Mouse (Mus musculus) thymus, postnatal 10 days (tissue): ENCODE data around the gene Pik3r2.

Experiments used
- DNase-seq, 2 experiments: peaks; one replicate each; pipeline ENCODE4 v3.0.0; 2021; ENCODE audit warnings: low spot score in 2 of 2

Pik3r2 gene

DNA sequence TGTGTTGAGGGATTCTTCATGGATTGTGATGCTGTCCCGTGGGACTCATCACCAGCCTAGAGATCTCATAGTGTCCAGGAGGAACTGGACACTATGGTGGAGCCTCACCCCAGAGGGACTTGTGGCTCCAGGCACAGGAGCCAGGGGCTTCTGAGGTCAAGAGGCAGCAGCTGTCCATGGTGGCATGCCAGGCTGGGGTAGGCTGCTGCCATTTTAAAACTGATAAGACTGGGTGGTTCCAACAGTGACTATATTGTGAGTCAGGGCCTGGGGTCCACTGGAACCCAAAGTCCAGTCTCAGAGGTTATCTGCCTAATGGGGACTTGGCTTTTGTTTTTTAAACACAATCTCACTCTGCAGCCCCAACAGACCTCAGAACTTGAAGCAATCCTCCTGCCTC, 25.3 kb upstream of the Pik3r2 start:
- no peak for DNase-seq

DNA sequence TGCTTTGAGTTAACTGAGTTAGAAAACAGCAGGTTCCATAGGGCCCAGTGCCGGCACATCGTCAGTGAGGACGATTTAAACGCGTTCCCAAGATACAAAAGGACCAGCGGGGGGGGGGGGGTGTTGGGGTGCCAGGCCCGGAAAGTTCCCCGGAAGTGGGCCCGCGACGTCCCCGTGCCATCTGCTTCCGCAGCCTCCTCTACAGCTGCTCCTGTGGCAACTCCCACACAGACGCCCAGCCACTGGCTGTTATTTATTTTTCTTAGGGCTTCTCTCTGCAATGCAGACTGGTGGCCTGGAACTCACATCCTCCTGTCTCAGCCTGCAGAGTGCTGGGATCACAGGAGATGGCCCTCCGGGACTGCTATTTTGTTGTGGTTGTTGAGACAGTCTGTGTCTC, 24.6 kb upstream of the Pik3r2 start:
- DNase-seq = peak; percentile 67 to 72

DNA sequence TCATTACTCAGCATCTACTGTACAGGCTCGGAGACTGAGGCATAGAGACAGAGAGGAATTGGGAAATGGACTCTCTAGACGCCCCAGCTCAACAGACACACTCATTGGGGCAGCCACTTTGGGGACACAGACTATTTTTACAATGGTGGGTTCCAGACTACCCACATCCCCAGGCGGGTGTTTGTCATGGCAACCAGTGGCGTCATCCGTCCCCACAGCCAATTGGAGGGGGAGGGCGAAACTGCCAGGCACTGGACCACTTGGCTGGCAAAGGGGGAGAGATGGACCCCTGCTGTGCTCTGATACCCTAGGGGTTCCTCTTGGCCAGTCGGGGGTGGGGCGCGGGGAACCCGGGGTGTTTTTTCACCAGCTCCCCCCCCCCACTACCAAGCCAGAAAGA, 24.1 kb upstream of the Pik3r2 start:
- no peak for DNase-seq

DNA sequence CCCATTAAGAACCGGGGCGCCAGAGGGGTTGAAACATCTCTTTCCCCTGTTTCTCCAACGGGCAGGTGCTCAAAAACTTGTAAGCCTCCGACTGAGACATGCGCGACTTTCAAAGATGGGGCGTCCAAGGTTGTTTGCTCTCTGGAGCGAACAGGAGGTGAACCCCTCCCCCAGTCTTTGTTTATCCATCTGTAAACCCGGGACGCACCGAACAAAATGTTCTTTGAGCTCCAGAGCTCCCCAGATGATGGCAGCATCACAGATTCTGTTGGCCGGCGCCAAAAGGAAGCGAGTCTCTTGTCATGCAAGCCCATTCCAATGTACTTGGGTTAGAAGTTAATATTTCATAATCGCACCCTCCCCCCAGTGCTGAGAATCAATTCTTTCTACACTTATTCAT, 21.8 kb upstream of the Pik3r2 start:
- DNase-seq = no peak

DNA sequence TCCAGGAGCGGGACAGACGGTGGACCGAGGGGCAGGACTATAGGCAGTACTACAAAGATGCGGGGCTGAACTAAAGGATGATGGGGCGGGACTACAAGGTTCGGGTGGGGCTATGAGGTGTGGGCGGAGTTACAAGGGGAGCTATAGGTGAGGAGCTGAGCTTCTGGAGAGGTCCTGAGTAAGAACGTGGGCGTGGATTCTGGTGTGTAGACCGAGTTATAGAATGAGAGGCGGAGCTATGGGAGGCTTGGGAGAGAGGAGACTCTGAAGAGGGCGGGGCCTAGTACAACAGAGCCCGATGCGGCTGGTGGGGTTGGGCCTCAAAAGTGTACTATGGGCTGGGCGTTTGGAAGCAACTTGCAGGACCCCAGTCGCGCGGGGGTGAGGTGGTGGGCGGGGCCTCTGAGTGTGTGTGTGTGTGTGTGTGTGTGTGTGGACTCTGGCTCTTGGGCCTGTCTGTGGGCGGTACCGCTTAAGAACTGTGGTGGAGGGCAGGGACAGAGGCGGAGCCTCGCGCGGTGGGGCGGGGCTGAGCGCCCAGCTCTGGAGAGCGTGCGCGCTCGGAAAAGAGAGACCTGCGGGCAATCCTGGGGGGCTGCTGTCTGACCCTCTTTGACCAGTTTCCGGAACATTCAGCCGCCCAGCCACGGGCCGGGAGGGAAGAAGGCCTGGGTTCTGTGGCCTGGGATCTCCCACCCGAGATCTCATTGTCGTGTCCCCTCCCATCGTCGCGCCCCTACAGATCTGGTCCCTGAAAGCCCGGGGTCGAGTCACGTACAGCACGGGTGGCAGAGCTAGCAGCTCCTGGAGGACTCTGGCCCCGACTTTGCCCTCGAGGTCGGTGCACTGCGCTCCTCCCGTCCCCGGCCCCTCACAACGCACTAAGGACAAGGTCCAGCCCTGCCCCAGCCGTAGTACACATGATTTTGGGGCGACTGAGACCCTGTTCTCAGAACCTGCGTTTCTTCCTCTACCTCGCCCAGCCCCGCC, 20.9 kb upstream of the Pik3r2 start:
- peak; percentile 67 to 69 for DNase-seq

DNA sequence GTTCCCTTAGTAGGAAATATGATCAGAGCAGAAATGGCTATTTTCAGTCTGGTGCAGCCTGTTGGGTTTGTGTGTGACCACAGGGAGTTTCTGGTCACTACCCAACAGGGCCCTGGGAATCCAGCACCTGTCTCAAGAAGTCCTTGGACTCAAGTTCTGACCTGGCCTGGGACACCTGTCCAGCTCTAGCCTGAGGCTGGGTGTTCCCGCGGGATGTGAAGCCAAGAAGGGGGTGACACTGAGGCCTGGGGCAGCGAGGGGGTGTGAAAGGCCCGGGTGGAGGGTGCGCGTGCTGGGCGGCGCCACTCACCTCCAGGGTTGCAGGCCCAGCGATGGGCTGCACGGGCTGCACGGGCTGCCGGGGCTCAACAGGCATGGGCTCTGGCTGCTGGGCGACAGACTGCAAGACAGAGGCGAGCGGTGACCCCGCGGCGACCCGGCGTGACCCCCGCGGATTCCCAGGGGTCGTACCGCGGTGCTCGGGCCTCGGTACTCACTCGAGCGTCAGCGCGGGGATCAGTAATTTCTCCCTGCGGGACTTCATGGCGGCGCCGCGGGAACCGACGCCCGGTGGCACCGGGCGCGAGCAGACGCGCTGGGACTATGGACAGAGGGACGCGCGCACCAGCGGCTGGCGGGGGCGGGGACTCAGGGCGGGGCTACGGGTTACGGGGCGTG, 20.0 kb upstream of the Pik3r2 start:
- no peak for DNase-seq

DNA sequence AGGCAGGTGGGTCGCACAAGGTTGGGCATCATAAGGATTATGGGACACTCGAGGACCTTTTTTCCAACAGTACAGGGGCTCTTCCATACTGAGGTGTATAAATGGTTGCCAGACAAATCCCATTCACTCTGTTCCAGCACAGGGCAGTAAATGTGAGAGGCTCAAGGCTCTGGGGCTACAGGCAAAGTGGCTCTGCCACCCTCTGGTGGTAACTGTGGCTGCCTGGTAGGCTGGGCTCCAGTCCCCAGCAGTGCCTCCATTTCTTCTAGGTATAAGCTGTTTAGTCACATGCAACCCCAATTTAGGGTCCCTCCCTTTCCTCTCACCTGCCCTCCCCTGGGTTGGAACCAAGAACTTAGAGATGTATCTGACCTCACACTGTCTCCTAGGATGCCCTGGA, 18.9 kb upstream of the Pik3r2 start:
- no peak for DNase-seq

DNA sequence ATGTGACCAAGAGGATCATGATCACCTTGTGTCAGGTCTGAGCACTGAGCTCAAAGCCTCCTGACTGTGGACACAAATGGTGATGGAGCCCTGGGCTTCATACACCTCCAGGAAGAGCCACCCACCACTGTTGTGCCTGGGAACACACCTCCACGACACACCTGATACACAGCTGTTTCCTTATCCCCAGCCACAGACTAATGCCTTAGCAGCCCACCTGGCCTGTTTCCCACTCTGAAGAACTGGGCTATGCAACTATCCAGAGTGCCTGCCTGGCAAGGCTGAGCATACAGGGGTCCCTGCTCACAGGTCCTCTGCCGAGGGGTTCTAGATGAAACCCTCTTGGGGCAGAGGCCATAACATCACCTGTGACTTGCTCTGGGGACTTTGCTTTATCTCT, 17.7 kb upstream of the Pik3r2 start:
- DNase-seq = no peak

DNA sequence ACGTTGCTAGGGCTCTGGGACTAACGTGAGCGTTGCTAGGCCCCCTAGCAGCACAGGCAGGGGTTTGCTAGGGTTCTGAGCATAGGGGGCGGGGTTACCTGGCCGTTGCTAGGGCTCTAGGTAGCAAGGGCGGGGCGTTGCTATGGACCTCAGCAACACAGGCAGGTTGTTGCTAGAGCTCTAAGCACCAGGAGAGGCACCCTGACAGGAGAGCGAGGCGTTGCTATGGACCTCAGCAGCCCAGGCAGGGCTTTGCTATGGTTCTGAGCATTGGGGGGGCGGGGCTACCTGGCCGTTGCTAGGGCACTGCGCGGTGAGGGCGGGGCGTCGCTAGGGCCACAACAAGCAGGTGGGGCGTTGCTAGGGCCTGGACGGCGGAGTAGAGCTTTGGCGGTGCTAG, 16.2 kb upstream of the Pik3r2 start:
- peak in 1 of 2 experiments; percentile 58 for DNase-seq

DNA sequence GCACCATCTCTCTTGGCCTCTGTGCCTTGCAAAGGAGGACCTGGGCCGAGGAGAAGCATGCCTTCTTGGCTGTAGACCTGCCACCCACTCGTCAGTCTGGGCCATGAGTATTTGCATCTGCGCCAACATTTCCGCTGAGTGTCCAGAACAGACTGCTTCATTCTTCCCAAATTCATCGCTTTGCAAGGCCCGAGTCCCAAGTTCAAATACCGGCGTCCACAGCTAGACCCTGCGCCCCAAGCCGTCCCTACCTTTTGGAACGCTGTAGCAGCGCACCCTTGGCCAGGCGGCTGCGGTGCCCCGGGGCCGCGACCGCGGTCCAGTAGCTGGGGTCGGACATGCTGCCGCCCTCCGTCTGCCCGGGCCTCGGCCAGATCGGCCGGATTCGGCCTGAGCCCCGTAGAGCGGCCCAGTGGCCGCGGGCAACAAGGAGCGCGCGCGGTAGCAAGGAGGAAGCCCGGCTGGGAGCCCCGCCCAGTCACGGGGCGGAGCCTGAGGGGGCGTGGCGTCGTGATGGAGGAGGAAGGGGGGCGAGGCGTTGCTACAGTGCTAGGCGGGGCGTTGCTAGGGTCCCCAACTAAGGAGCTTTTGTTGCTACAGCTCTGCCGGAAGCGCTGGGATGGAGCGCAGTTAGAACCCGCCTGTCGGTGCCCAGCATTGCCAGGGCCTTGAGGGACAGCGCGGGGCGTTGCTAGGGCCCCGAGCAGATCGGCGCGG, 15.6 kb upstream of the Pik3r2 start:
- peak; percentile 98 to 100 for DNase-seq

DNA sequence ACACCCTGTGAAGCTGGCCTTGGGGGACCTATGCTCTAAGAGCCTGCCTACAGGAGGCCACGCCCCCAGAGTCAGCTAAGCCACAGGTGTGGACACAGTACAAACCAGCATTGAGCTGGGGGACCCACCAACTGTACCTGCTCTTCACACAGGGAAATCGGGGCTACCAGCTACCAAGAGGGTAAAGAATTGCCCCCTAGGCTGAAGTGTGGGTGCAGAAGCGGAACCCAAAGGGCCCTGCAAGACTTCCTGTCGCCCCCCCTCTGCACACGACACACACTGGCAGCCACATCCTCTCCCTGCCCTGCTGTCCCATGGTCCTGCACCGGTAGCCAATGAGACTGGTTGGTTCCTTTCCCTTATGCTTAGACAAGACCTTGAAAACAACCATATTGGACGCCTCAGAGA, 14.8 kb upstream of the Pik3r2 start:
- peak; percentile 74 to 78 for DNase-seq

DNA sequence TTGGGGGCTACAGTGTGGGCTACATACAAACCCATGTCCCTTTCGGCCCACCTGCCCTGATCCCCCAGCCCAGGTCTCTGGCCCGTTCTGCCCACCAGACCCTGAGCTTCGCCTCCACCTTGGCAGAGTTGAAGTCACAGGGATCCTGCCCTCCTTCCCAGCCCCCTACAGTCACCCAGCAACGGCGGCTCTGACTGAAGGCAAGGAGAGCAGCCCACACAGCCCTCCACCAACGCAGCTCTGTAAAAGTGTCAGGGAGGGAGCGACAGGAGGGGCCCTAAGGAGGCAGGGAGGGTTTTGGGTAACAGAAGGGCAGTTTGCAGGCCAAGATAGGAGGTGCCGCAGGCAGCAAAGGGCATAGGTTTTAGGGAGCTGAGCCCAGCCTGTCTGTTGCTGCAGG, 14.3 kb upstream of the Pik3r2 start:
- no peak for DNase-seq

DNA sequence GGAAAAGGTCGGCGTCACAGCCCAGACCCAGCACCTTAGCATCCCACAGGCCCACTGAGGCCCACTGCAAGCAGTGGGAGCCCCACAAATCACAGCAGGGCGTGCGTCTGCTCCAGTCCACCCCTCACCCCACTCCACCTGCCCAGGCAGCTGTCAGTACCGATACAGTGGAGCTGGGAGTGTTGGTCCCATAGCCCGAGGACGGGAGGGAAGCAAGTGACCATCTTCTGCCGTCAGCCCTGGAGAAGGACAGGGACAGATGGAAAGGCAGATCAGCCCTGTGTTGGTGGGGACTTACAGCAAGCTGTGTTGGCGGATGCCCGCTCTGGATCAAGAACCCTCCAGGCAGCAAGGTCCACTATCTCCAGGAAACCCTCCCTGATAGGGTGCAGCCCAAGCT, 12.5 kb upstream of the Pik3r2 start:
- DNase-seq = no peak

DNA sequence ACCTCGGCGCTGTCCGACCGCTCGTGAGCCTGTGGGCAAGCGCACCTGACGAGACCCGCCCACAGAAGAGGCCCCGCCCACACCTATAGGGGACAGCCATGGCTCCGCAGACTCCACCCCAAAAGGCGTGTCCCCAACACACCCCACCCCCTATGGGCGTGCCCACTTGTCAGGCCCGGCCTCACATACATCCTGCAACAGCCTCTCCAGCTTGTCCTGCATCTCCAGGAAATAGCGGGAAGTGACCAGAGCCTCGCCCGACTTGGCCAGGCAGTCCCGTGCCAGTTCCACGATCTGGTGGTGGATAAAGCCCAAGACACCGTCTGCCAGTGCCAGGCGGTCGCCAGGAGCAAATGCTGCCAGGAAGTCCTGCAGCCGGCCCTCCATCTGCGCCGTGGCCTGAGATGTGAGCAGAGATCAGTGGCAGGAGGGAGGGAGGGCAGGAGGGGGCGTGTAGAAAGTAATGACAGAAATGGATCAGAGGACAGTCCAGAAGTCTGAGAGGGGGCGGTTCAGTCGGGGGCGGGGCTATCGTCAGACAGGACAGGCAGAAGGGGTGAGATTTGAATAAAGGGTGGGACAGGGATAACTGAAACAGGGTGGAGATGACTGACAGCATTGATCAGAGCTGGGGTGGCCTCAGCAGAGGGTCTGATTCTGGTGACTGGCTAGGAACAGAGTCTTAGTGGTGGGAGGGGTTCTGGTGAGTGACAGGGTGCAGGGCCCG, 11.6 kb upstream of the Pik3r2 start:
- DNase-seq = no peak

DNA sequence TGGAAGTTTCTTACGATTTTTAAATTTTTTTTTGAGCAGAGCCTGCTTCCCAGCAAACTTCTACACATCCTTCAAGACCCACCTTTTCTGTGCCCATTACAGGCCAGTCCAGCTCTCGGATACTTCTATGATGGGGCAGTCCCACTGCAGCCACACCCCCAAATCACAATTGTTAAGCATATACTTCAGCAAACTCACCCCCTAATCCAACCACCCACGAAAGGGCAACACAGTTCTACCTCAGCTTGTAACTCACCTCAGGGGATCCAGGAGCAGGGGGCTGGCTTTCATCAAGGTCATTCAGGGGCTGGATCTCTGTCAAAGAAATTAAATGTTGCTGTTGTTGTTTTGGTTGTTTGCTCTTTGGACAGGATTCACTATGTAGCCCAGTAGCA, 10.5 kb upstream of the Pik3r2 start:
- DNase-seq = no peak

DNA sequence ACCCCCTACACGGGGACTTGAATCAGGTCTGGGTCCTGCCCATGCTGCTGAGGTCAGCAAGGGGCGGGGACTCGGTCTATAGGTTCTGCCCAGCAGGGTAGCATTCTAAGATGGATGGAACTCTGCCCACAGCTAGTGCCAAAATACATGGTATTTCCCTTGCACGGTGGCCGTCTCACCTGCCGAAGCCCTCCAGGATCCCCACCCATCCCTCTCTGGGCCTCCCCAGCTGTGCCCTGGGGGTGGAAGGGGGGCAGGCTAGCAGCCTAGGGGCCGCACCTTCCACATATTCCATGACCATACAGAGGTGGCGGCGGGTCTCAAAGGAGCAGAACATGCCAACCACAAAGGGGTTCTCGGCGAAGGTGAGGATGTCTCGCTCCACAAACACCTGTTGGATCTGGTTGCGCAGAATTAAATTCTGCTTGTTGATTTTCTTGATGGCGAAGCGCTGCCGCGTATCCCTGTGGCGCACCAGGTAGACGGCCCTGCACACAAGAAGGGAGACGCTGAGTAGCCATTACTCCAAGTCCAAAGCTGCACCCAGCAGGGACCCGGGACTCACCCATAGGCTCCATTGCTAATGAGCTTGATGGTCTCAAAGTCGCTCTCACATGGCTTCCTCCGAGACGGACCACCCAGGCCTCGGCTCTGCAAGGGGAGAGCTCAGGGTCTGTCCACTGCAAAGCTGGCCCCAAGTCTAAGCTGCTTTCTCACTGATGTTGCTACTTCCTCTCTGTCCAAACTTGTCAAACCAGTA, 10.0 kb upstream of the Pik3r2 start:
- no peak for DNase-seq

DNA sequence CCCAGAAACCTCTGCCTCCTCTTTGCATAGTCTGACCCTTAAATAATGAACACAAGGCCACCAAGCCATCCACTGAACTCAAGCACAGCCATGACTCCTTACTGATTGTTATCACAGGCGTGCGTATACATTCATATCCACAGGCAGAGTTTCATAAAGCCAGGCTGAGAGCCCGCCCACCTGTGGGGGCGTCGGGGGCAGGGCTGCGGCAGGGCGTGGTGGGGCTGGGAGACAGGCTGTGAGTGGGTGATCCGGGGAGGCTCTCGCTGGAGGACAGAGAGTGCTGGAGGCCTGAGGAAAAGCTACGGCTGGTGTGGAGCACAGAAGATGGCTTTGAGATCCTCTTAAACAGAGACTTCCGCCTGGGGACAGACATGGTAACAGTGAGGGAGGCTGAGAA, 3.6 kb upstream of the Pik3r2 start:
- DNase-seq = no peak

DNA sequence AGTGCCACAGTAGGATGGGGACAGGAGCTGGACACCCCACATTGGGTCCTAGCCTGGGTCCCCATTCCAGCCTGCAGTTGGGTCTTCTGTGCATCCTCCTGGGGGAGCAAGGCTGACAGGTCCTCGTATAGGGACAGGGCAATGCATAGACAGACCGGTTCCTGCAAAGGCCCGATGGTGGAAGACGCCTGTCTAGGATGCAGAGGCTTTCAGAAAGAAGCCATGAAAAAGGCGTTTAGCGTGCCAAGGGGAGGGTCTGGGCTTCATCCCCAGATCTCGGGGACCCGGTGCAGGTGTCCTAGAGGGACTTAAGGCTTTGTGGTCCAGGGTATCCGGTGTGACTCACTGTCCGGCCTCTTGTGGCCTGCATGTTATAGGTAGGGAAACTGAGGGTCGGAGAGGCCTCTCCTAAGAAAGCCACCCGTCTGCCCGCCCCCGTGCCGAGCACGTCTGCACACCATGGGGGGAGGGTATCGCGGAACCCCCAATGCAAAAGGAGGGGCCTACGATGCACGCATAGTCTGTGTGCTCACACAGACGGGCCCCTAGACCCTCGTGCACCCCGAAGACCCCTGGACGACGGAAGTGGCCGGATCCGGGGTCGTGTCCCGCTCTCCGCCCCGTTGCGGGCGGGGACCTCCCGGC, 540 bp downstream of the Pik3r2 start:
- DNase-seq = no peak

DNA sequence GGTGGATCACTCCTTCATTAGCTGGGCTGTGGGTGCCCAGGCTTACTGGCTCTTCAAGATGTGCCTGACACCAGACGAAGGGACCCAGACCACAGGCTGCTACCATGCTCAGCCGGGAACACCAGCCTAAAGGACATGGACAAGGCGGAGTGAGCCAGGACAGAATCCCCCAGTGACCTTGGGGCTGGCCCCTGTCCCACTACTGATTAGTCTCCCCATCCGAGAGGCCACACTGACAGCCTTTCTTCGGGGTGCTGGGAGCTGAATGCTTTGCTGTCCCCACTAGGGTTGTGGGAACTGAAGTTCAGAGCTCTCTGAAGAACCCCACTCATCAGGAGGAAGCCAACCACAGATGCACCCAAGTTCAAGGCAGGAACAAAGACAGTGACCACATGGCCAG, 1.3 kb downstream of the Pik3r2 start:
- no peak for DNase-seq

DNA sequence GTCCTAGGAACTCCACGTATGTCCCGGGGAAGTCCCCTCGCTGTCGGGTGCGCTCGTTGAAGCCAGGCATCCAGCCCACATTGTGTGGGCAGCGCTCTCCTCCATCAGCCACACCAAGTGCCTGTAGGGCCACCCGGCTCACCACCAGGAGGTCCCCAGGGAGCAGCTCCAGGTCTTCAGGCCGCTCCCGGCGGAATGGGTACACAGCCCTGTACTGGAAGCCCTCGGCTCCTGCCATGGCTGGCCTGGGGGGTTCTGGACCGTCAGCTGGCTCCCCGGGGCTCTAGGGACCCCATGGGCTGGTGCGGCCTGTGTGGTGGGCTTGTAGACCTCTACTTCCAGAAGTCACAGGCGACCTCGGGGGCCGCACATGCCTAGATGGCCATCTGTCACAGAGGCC, 1.8 kb downstream of the Pik3r2 start:
- no peak for DNase-seq

DNA sequence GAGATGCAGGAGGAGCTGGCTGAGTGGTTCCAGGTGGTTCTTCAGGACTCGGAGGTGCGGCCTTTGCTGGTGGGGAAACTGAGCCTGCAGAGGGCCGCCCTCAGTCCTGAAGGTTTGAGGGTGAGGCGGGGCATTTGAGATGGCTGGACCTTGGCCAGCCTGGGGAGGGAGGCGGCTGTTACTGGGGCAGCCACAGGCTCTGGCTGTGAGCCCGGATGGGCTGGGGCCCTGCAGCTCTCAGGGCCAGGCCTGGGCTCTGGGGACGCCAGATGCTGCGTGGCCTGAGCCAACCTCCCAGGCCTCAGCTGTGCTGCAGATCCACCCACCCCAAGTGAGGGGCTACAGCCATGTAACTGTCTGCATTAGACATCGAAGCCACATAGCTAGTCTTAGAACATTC, 2.7 kb downstream of the Pik3r2 start:
- no peak for DNase-seq
